Mouse (Mus musculus) cerebellum, adult 9-11 months (tissue): ENCODE results near the gene Dap3.
"Not testable (repeated sequence)": the region's sequence is repeated elsewhere in the genome, so short reads cannot be mapped to it uniquely, and the experiment has no call there.

Source experiments
- DNase-seq: peaks from one replicate; pipeline ENCODE4 v3.0.0; 2022

Gene Dap3

DNA sequence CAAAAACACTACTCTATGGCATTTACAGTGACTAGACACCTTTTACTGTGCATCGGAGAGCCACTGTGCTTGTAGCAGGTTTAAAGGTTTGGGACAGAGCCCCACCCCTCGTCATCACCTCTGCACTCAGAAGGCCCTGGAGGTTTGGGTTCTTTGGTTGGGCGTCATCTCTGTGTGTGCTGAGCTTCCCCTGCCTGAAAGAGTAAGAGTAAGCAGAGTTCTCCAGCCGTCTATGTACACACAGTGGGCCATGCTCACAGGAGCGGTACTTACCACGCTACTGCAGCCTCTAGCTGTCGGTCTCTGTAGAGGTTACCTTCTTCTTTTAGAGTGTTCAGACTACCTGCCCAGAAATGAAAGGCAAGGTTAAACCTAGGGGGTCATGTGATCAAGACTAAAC, 38.4 kb downstream of the Dap3 start:
- DNase-seq: no peak

DNA sequence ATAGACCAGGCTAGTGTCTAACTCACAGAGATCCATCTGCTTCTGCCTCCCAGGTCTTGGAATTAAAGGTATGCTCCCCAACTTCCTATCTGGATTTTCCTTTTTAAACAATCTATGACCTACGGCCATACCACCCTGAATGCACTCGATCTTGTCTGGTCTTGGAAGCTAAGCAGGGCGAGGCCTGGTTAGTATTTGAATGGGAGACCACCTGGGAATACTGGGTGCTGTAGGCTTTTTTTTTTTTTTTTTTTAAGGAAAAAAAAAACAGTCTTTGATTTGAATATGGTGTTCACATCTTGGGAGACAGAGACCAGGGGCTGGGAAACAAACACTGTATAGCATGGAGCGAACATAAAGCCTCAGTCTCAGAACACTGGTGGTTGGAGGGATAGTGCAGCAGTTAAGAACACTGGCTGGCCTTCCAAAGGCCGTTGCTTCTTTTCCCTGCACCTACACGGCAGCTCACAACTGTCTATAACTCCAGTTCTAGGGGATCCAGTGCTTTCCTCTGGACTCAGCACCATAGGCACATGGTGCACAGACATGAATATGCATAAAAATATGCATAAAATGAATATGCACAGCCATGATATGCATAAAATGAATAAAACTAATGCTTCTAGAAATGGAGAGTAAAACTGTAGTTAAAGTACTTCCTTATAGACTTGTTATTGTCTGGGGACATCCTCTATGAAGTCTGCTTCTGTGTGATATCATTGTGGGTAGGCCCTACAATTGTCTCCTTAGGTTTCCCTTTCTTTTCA, 44.4 kb downstream of the Dap3 start:
- DNase-seq: no peak

DNA sequence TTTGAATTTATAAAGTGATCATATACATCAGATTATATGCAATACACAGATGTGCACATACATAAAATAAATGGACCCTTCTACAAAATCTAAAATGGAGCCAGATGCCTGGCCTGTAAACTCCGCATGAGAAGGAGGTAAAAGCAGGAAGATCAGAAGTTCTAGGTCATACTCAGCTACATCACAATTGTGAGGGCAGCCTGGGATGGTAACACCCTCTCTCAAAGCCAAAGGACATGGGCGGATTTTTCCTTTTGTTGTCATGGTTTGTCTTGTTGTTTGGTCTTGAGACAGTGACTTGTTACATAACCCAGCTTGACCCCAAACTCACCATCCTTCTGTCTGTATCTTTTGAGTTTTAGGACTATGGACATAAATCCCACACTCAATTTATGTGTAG, 45.2 kb downstream of the Dap3 start:
- DNase-seq: no peak

GRCm38 (mm10) chr3:88905209-88905608, 45.8 kb downstream of the Dap3 start:
- DNase-seq: no peak

DNA sequence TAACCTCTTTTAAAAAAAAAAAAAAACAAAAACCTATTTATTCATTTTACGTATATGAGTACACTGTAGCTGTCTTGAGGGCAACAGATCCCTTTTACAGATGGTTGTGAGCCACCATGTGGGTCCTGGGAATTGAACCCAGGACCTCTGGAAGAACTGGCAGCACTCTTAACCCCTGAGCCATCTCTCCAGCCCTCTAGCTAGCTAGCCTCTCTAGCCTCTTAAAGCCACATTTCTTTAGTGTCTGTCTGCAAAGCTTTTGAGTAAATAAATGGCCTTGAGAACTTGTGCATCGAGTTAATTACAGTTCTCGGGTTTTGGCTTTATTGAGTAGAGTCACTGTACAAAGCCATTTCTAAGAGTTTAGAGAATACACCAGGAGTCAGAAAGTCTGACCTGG, 46.2 kb downstream of the Dap3 start:
- DNase-seq: no peak

DNA sequence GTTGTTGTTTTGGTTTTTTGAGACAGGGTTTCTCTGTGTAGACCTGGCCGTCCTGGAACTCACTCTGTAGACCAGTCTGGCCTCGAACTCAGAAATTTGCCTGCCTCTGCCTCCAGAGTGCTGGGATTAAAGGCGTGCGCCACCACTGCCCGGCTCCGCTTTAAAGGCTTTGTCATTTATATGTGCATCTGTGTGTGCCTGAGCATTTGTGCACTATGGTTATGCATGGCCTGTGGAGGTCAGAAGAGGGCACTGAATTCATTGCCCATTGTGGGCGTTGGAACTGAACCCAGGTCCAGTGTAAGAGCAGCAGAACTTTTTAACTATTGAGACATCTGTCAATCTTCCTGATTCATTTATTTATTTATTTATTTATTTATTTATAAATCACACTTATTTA, 58.0 kb downstream of the Dap3 start:
- not testable (repeated sequence) for DNase-seq

DNA sequence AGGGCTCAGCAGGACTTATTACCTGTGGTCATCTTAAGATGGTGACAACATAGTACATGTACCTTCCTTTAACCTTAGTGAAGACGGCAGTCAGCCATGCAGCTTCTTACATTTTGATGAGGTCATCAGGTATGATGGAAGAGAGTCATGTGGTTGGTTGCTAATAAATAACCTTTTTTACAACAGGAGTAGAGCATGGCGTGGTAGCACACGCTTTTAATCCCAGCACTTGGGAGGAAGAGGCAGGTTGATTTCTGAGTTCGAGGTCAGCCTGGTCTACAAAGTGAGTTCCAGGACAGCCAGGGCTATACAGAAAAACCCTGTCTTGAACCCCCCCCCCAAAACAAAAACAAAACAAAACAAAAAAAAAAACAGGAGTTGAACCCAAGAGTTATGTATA, 68.4 kb downstream of the Dap3 start:
- not testable (repeated sequence) for DNase-seq
